Mouse (Mus musculus): ENCODE measurements at regions not wholly inside any gene's neighbourhood (a gene's known extent, or its start where the extent isn't known, plus 50 kb on each side); places are given as distances from the start of the nearest gene placed in this dataset.

DNA sequence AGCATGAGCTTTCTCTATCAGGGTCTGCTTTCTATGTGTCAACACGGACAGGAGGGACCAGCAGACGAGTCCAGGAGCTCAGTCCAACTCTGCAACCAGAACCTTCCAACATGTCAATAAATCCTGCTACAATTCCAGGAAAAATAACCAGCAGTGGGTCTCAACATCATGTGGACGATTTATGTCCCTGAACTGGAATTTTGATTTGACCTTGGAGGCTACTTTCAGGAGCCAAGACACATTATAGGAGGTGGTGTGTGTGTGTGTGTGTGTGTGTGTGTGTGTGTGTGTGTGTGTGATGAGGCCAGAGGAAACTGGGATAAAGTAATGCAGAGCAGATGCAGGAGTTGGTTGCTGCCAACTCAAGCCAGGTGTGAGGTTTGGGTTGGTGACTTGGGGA, 107.8 kb downstream of the Edn3 start:
- ATAC-seq (replicated peaks): no peak
- peaks cover 5% of the 10 kb centered on the region; the same call in 1 of the 2 replicates for H3K4me1 ChIP-seq
- H3K27me3 ChIP-seq: no peaks in the 10 kb centered on the region
- no peaks in the 10 kb centered on the region for H3K9me3 ChIP-seq
- H3K4me2 ChIP-seq (replicated peaks): no peak overlapping the region
- no peak overlapping the region for H3K4me3 ChIP-seq
- no peak overlapping the region for H3K9ac ChIP-seq (replicated peaks)
- H3K36me3 ChIP-seq: no peaks in the 10 kb centered on the region
- WGBS: 80% methylated on average over 3 of the region's 3 CpGs
- no peak overlapping the region for H3K27ac ChIP-seq (replicated peaks)

DNA sequence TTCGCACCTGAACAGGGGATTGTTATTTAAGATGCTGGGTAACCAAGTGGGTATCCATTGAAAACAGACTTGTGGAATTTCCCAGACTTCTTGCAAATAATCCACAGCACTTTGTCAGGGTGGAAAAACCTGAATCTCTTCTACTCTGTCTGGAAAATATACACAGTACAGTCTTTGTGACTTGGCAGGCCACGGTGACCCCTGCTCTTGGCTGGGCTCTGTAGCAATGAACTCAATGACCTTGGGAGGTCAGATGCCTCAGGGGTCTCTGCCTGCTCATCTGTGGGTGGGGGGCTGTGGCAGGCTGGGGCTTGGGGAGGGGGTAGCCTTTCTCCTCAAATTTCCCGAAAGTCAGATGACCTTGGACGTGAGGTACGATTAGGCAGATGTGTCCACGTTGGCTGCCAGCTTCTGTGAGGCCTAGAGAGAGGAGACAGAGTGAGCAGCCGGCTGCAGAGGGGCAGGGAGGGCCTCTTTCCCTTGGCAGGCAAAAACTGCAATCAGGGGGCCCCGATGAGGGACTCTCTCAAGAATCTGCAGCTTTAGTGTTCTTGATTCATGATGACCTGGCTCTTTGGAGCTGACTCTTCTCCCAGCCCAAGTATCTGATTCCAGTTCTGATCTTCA, 108.4 kb downstream of the Edn3 start:
- no peak overlapping the region for H3K4me3 ChIP-seq
- no peaks in the 10 kb centered on the region for H3K36me3 ChIP-seq
- peaks cover 5% of the 10 kb centered on the region; the same call in 1 of the 2 replicates for H3K4me1 ChIP-seq
- H3K27me3 ChIP-seq: no peaks in the 10 kb centered on the region
- H3K27ac ChIP-seq (replicated peaks): no peak overlapping the region
- WGBS: 77% methylated on average over 8 of the region's 8 CpGs
- no peak overlapping the region for H3K9ac ChIP-seq (replicated peaks)
- no peak overlapping the region for H3K4me2 ChIP-seq (replicated peaks)
- ATAC-seq (replicated peaks): no peak
- H3K9me3 ChIP-seq: no peaks in the 10 kb centered on the region

DNA sequence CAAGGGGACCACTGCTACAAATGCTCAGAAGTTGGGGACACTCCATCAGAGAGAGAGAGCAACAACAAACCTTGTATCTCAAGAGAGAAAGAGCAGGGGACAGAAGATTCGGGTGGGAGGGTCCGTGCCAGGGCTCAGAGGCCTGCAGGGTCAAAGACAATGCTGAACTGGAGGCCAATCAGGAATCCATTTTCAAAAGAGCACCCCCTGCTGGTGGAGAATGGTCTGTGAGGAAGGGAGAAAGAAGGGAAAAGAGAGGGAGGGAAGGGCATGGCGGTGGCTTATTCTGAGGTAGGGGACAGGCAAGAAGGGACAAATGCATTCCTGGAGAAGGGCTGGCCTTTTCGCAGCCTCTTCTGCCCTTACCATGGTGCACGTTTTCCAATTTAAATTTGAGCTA, 109.9 kb downstream of the Edn3 start:
- Histone ChIP-seq H3K27ac (replicated peaks) (no peak overlapping the region), H3K4me3 (no peak overlapping the region), H3K36me3 (no peaks in the 10 kb centered on the region), H3K4me1 (peaks cover 5% of the 10 kb centered on the region; the same call in 1 of the 2 replicates), H3K27me3 (no peaks in the 10 kb centered on the region), H3K4me2 (replicated peaks) (no peak overlapping the region), H3K9ac (replicated peaks) (no peak overlapping the region), H3K9me3 (no peaks in the 10 kb centered on the region)
- WGBS: 48% methylated on average over 5 of the region's 5 CpGs
- ATAC-seq (replicated peaks): no peak

DNA sequence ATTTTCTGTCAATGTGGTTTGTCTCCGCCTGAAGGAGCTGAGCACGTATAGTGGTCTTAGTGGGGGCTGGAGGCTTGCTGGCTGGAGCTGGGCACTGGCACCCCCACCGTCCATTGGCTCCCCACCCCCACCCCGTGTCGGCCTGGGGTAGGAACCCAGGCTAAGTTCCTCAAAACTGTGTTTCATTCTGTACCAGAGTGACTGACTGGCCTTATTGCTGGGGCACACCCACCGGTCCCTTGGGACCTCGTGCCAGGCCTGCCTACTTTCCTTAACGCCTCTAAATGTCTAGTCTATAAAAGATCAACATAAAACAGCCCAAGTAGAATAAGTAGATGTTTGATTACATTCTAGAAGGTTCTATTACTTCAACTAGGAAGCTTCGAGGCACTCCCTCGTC, 110.8 kb downstream of the Edn3 start:
- H3K27ac ChIP-seq (replicated peaks): no peak overlapping the region
- H3K4me2 ChIP-seq (replicated peaks): no peak overlapping the region
- peaks cover 5% of the 10 kb centered on the region; the same call in 1 of the 2 replicates for H3K4me1 ChIP-seq
- no peak overlapping the region for H3K9ac ChIP-seq (replicated peaks)
- H3K27me3 ChIP-seq: no peaks in the 10 kb centered on the region
- 82% methylated on average over 10 of the region's 10 CpGs for WGBS
- no peak for ATAC-seq (replicated peaks)
- no peaks in the 10 kb centered on the region for H3K9me3 ChIP-seq
- H3K4me3 ChIP-seq: no peak overlapping the region
- no peaks in the 10 kb centered on the region for H3K36me3 ChIP-seq

DNA sequence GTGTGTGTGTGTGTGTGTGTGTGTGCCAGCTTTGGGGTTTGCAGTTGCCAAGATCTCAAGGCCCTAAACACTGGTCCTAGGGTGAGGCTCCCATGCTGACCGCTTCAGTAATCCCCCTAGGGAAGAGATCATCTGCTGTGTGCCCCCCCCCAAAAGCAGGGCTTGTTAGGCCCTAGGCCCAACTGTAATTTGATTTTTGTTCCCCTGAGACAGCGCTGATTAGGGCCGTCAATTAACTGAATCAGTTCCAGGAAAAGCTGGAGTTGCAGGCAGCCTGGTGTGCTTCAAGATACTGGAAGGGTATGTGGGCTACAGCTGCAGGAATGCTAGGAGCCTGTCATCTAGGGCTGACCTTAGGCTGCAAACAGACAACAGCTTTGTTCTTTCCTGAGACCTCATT, 111.4 kb downstream of the Edn3 start:
- Histone ChIP-seq H3K9ac (replicated peaks) (no peak overlapping the region), H3K9me3 (no peaks in the 10 kb centered on the region), H3K36me3 (no peaks in the 10 kb centered on the region), H3K4me3 (no peak overlapping the region), H3K27me3 (no peaks in the 10 kb centered on the region), H3K4me1 (peaks cover 5% of the 10 kb centered on the region; the same call in 1 of the 2 replicates), H3K27ac (replicated peaks) (no peak overlapping the region), H3K4me2 (replicated peaks) (no peak overlapping the region)
- ATAC-seq (replicated peaks): peak; percentile 46; the same call in 1 of the 2 replicates
- 40% methylated on average over 3 of the region's 3 CpGs for WGBS

- no peak for ATAC-seq (replicated peaks)
- peaks cover 3% of the 10 kb centered on the region; the same call in 1 of the 2 replicates for H3K4me1 ChIP-seq
- H3K36me3 ChIP-seq: no peaks in the 10 kb centered on the region
- no peaks in the 10 kb centered on the region for H3K9me3 ChIP-seq
- H3K4me3 ChIP-seq: no peak overlapping the region
- 53% methylated on average over 5 of the region's 5 CpGs for WGBS
- H3K27ac ChIP-seq (replicated peaks): no peak overlapping the region
- H3K4me2 ChIP-seq (replicated peaks): no peak overlapping the region
- no peak overlapping the region for H3K9ac ChIP-seq (replicated peaks)
- no peaks in the 10 kb centered on the region for H3K27me3 ChIP-seq
These were observed 116.5 kb downstream of the Edn3 start for GRCm38 (mm10) chr2:174876886-174877285.

- Histone ChIP-seq H3K4me1 (no peaks in the 10 kb centered on the region), H3K27me3 (no peaks in the 10 kb centered on the region), H3K9ac (replicated peaks) (no peak overlapping the region), H3K4me2 (replicated peaks) (no peak overlapping the region), H3K27ac (replicated peaks) (no peak overlapping the region), H3K36me3 (no peaks in the 10 kb centered on the region), H3K9me3 (no peaks in the 10 kb centered on the region), H3K4me3 (no peak overlapping the region)
- 77% methylated on average over 4 of the region's 4 CpGs for WGBS
- ATAC-seq (replicated peaks): no peak
These were observed 118.6 kb downstream of the Edn3 start for GRCm38 (mm10) chr2:174878979-174879378.

- WGBS: 93% methylated on average over 13 of the region's 13 CpGs
- H3K4me3 ChIP-seq: no peak overlapping the region
These were observed 120.2 kb downstream of the Edn3 start for GRCm38 (mm10) chr2:174880659-174881058.

DNA sequence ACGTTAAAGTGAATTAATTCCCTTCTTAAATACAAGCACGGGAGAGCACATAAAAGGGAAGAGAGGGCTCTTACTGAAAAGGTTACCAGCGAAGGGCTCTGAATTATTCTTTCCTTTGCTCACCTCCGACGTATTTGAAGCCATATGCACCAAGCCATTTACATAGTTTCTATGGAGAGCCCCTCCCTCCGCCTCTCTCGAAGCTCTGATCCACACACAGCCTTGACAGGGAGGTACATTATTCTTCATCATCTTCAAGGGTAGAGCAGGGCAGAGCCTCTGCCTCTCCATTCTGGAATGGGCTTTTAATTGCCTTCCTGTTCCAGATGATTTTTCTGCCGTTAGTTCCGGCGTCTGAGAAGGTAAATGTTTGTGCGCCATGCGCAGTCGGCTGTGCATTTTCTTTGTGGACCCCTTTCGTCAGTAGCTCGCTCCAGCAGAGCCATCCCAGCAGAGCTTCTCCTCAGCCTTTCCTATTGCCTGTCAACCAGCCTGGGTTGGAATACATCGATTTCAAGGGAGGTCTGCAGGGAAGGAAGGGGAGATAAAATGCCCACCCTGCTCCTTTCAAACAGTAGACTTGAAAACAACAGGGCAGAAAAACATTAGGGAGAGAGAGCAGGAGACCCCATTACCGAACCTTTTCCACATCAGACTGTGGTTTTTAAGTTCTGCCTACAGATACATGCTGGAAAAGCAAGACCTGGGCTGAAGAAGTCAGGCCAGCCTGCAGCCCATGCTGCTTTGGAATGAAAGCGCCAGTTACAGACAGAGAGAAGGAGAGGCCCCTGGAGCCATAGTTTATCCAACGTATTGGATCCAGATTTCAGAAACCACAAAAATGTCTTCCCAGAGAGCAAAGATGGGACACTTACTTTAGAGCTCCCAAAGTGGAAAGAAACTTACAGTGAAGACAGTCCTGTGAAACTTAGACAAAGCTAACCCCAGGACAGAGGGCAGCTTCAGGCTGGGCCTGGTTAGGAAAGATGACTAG, 124.1 kb downstream of the Edn3 start:
- no peaks in the 10 kb centered on the region for H3K36me3 ChIP-seq
- 75% methylated on average over 19 of the region's 19 CpGs for WGBS
- no peak overlapping the region for H3K27ac ChIP-seq (replicated peaks)
- no peaks in the 10 kb centered on the region for H3K27me3 ChIP-seq
- H3K9ac ChIP-seq (replicated peaks): no peak overlapping the region
- no peaks in the 10 kb centered on the region for H3K9me3 ChIP-seq
- H3K4me2 ChIP-seq (replicated peaks): no peak overlapping the region
- ATAC-seq (replicated peaks): no peak
- H3K4me3 ChIP-seq: no peak overlapping the region
- H3K4me1 ChIP-seq: no peaks in the 10 kb centered on the region

More at GRCm38 (mm10) chr2:174880659-174881058, 120.2 kb downstream of the Edn3 start:
- Histone ChIP-seq H3K9me3 (no peaks in the 10 kb centered on the region), H3K27ac (replicated peaks) (no peak overlapping the region), H3K4me1 (no peaks in the 10 kb centered on the region), H3K9ac (replicated peaks) (no peak overlapping the region), H3K4me2 (replicated peaks) (no peak overlapping the region), H3K36me3 (no peaks in the 10 kb centered on the region), H3K27me3 (no peaks in the 10 kb centered on the region)
- no peak for ATAC-seq (replicated peaks)

DNA sequence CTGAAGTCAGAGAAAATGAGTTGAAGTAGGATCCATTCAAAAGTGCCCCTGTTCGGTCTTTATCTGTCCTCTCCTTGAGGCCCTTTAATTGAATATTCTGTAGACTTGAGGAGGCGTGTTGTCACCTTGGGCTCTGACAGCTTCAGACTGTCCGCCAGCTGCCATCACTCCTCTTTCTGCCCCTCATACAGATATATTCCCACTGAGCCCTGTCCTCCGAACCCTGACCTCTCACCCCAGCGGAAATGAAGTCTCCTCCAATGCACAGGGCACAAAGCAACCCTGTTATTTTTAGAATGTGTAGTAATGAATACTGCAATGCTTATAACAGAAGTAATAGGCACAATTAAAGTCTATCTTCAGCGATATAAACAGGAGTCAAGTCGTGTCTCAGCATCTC, 117.4 kb upstream of the Gm14444 start:
- no peak overlapping the region for H3K9ac ChIP-seq (replicated peaks)
- no peak overlapping the region for H3K27ac ChIP-seq (replicated peaks)
- ATAC-seq (replicated peaks): no peak
- H3K4me2 ChIP-seq (replicated peaks): no peak overlapping the region
- H3K27me3 ChIP-seq: no peaks in the 10 kb centered on the region
- no peaks in the 10 kb centered on the region for H3K36me3 ChIP-seq
- no peaks in the 10 kb centered on the region for H3K4me1 ChIP-seq
- 72% methylated on average over 7 of the region's 7 CpGs for WGBS
- H3K4me3 ChIP-seq: no peak overlapping the region
- H3K9me3 ChIP-seq: no peaks in the 10 kb centered on the region

DNA sequence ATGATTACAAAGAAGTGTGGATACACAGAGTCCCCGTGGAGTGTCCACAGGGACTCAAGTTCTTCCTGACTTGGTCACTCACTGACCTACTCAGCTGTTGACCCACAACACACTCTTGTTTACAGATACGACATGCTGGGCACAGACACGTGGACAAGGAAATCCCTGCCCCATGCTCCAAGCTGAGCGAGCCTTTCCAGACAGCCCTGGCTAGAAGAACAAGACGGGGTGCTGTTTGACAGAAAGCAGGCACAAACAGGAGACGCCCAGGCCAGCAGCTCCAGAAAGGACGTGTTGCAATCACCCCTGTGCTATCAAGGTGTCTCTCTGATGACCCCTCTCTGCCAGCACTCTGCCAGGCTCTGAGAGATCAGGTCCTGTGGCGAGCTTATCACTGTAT, 112.6 kb upstream of the Gm14444 start:
- no peaks in the 10 kb centered on the region for H3K36me3 ChIP-seq
- no peak for ATAC-seq (replicated peaks)
- H3K9me3 ChIP-seq: no peaks in the 10 kb centered on the region
- no peaks in the 10 kb centered on the region for H3K27me3 ChIP-seq
- no peaks in the 10 kb centered on the region for H3K4me1 ChIP-seq
- 85% methylated on average over 8 of the region's 8 CpGs for WGBS
- no peak overlapping the region for H3K4me3 ChIP-seq
- no peak overlapping the region for H3K9ac ChIP-seq (replicated peaks)
- H3K27ac ChIP-seq (replicated peaks): no peak overlapping the region
- no peak overlapping the region for H3K4me2 ChIP-seq (replicated peaks)

DNA sequence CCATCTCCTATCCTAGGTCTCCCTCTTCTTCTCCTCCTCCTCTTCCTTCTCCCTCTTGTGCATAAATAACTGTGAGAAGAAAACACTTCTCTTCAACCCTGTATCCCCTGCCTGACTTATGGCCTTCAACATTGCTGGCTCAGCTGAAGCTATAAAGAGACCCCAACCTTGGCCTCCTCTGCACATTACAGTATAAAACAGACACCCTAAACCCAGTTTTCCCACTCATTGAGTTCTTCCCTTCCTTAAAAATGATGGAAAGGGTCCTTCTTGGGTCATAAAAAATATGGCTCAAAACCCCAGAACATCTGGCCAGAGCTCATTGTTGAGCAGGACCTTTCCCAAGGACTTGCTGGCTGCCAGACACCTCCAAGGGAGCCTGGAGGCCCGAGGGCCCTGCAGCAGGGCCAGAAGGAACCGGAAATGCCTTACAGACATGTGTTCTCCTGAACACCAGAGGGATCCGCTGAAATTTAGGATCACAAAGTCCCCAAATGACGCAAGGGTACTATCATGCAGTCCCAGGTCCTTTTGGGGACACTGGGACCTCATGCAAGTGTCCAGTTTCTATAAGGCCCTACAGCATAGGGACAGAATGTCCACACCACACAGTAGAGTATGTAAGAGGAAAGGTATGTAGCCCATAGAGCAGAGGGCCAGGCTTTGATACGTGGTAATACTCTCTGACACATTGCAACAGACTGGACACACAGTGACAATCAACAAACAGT, 109.9 kb upstream of the Gm14444 start:
- Histone ChIP-seq H3K27ac (replicated peaks) (no peak overlapping the region), H3K36me3 (no peaks in the 10 kb centered on the region), H3K27me3 (no peaks in the 10 kb centered on the region), H3K4me2 (replicated peaks) (no peak overlapping the region), H3K9me3 (no peaks in the 10 kb centered on the region), H3K4me3 (no peak overlapping the region), H3K9ac (replicated peaks) (no peak overlapping the region), H3K4me1 (no peaks in the 10 kb centered on the region)
- 79% methylated on average over 5 of the region's 5 CpGs for WGBS
- ATAC-seq (replicated peaks): 0 out of 2 replicates have a peak, but pooled peaks have one; percentile 24

All from forebrain, embryonic 15.5 days (tissue).